In the genomic region with DNA sequence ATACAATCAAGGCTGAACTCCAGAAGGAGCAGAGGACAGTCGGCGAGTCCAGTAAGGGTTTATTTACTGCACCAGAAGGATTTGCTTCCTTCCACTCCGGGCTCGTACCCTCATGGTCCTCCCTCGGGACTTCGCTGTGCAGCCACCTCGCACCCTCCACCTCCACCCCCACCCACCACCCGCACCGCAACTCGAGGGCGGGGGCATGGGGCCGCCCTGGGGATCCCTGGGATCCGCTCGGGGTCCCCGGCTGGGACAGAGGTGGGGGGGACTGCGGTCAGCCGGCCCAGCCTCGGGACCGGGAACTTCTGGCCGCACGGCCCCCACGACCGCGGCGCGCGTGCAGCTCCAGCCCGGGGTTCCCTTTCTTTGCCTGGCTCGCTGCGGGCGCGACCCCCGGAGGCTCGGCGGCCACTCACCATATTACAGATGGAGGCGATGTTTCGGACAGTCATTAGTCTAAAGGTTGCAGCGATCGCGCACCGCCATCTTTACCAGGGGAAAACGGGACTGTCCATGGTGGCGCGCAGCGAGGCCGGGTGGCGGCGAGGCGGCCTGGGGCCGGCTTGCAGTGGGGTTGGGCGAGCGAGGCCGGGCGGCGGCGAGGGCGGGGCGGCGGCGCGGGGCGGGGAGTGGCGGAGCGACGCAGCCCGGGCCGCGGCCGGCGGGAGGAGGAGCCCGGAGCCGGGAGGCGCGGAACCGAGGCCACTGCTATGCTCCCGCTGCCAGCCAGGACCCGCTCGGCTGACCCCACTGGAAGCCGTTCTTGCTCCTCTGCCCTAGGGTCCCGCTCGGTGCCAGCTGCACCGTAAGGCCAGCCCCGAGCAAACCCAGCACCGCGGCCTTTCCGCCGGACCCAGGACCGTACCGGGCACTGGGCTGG, we compare ENCODE assay signal across 8 mouse cellular contexts. TPM values are rescaled to one million over a fixed set of nuclear protein-coding genes. Genes with fewer than 3 reads are reported as not detected.
DNase-seq lines count a peak whose midpoint lies in the region; ATAC-seq lines count a peak whose summit lies in the region.

A gene (minus strand): TSS at position 601 of the 883 bp plus-strand sequence.

- peaks cover 26% of the 10 kb centered on the region for H3K4me1 ChIP-seq in hindbrain, embryonic 14.5 days (replicated peaks; ENCODE audit: control insufficient read depth, insufficient read depth, low read length)

- peak within 1 kb of the TSS; percentile 76 for H3K4me3 ChIP-seq in hindbrain, embryonic 14.5 days (replicated peaks; ENCODE audit: low read length)

- no peaks in the 10 kb centered on the region for H3K27me3 ChIP-seq in hindbrain, embryonic 14.5 days (ENCODE audit: control insufficient read depth, insufficient read depth, low read length)

- peak; percentile 89 for ATAC-seq in hindbrain, embryonic 14.5 days (ENCODE audit: low FRiP score)
- peak; percentile 82 for ATAC-seq in megakaryocyte, adult 5-6 weeks (ENCODE audit: poor library complexity, severe bottlenecking)

- no peaks in the 10 kb centered on the region for H3K9me3 ChIP-seq in hindbrain, embryonic 14.5 days (ENCODE audit: control insufficient read depth, low read length)

- peak within 1 kb of the TSS; percentile 86 for H3K27ac ChIP-seq in hindbrain, embryonic 14.5 days

- peak; percentile 59 for DNase-seq in T-cell, adult 2 months (ENCODE audit: low spot score)
- DNase-seq in cerebellum, postnatal 25 days: peak; percentile 92 to 96
- peak; percentile 85 for DNase-seq in gastrocnemius, adult 18-20 months (ENCODE audit: low spot score)
- peak; percentile 78 for DNase-seq in hindbrain, embryonic 14.5 days (ENCODE audit: low spot score)
- peak in 1 of 2 experiments; percentile 65 for DNase-seq in left cerebral cortex, adult 8-10 months (ENCODE audit: low spot score in 2 of 2)
- DNase-seq in right cerebral cortex, adult 18-20 months: peak; percentile 85
- DNase-seq in urinary bladder, adult 2 months (ENCODE audit: low spot score): peak; percentile 90

- H3K9ac ChIP-seq in hindbrain, embryonic 14.5 days: peak within 1 kb of the TSS; percentile 94

- H3K36me3 ChIP-seq in hindbrain, embryonic 14.5 days (replicated peaks; ENCODE audit: control insufficient read depth, insufficient read depth): no peaks in the 10 kb centered on the region

- peak within 1 kb of the TSS; percentile 77 for H3K4me2 ChIP-seq in hindbrain, embryonic 14.5 days (replicated peaks)

- under 1% methylated on average over 88 of the region's 89 CpGs for WGBS in hindbrain, embryonic 14.5 days

RNA-seq across cellular contexts. Expression of the gene that starts here (rescaled TPM):
- total RNA-seq in gastrocnemius, adult 18-20 months (2021): 10 to 100 TPM; 10.4 to 16.0 TPM
- 41.1 and 48.7 TPM in 2 replicates for polyA plus RNA-seq in hindbrain, embryonic 14.5 days (2014; fragmentation: Nextera tagmentation; extraction: Ambion mirVana)
- 100 to 1,000 TPM; 126 to 154 (median 139) TPM for total RNA-seq in left cerebral cortex, adult 8-10 months (2022)
- total RNA-seq in megakaryocyte, adult 5-6 weeks (2015): 9.3 and 12.0 TPM in 2 replicates
- 7.3 and 10.0 TPM in 2 replicates for total RNA-seq in megakaryocyte, adult 5-6 weeks (2017)
- polyA plus RNA-seq in urinary bladder, adult 2 months (2012; rRNA removed): 19.9 and 20.2 TPM in 2 replicates

Comparison
In these comparisons a context has a peak if more than half of its experiments do, and no peak if none do; other contexts are left out.
1. RNA of the gene that starts here (total RNA-seq): 126 to 154 TPM in left cerebral cortex, adult 8-10 months; 10.4 to 16.0 TPM in gastrocnemius, adult 18-20 months and 7.3 to 12.0 TPM in megakaryocyte, adult 5-6 weeks; every median in the first group is over 4 times any median in the second.